Mouse (Mus musculus): ENCODE measurements around the gene Adgrg1.

Adgrg1 gene

GRCm38 (mm10) chr8:94978131-94978530, 3.6 kb downstream of the Adgrg1 start:
- no peak for DNase-seq

GRCm38 (mm10) chr8:94978593-94979319, 4.2 kb downstream of the Adgrg1 start:
- DNase-seq: no peak

- no peak for DNase-seq
These were observed 5.6 kb downstream of the Adgrg1 start for GRCm38 (mm10) chr8:94980176-94980575.

GRCm38 (mm10) chr8:94980976-94981375, 6.4 kb downstream of the Adgrg1 start:
- peak; percentile 30 for DNase-seq

GRCm38 (mm10) chr8:94981848-94982247, 7.3 kb downstream of the Adgrg1 start:
- DNase-seq: no peak

- peak; percentile 74 for DNase-seq
These were observed 8.6 kb downstream of the Adgrg1 start for GRCm38 (mm10) chr8:94983146-94983545.

GRCm38 (mm10) chr8:94983881-94984516, 9.4 kb downstream of the Adgrg1 start:
- peak; percentile 90 for DNase-seq

- peak; percentile 91 for DNase-seq
These were observed 10.5 kb downstream of the Adgrg1 start for GRCm38 (mm10) chr8:94985023-94985422.

- DNase-seq: peak; percentile 82
These were observed 12.1 kb downstream of the Adgrg1 start for GRCm38 (mm10) chr8:94986676-94987075.

GRCm38 (mm10) chr8:94987553-94987952, 13.0 kb downstream of the Adgrg1 start:
- DNase-seq: peak; percentile 41

GRCm38 (mm10) chr8:94988619-94989018, 14.1 kb downstream of the Adgrg1 start:
- DNase-seq: no peak

GRCm38 (mm10) chr8:94989711-94990110, 15.2 kb downstream of the Adgrg1 start:
- no peak for DNase-seq

- DNase-seq: peak; percentile 21
These were observed 16.3 kb downstream of the Adgrg1 start for GRCm38 (mm10) chr8:94990598-94991453.

- DNase-seq: no peak
These were observed 17.0 kb downstream of the Adgrg1 start for GRCm38 (mm10) chr8:94991454-94991994.

- DNase-seq: no peak
These were observed 17.5 kb downstream of the Adgrg1 start for GRCm38 (mm10) chr8:94992010-94992409.

GRCm38 (mm10) chr8:94992534-94992933, 18.0 kb downstream of the Adgrg1 start:
- DNase-seq: no peak

- no peak for DNase-seq
These were observed 18.6 kb downstream of the Adgrg1 start for GRCm38 (mm10) chr8:94992996-94993724.

- peak; percentile 24 for DNase-seq
These were observed 19.5 kb downstream of the Adgrg1 start for GRCm38 (mm10) chr8:94994006-94994405.

- DNase-seq: no peak
These were observed 20.0 kb downstream of the Adgrg1 start for GRCm38 (mm10) chr8:94994510-94994909.

- DNase-seq: no peak
These were observed 20.9 kb downstream of the Adgrg1 start for GRCm38 (mm10) chr8:94995336-94995893.

- DNase-seq: no peak
These were observed 21.5 kb downstream of the Adgrg1 start for GRCm38 (mm10) chr8:94996037-94996436.

All from liver (tissue).